8 mouse cellular contexts compared by ENCODE assay signal in the genomic region with DNA sequence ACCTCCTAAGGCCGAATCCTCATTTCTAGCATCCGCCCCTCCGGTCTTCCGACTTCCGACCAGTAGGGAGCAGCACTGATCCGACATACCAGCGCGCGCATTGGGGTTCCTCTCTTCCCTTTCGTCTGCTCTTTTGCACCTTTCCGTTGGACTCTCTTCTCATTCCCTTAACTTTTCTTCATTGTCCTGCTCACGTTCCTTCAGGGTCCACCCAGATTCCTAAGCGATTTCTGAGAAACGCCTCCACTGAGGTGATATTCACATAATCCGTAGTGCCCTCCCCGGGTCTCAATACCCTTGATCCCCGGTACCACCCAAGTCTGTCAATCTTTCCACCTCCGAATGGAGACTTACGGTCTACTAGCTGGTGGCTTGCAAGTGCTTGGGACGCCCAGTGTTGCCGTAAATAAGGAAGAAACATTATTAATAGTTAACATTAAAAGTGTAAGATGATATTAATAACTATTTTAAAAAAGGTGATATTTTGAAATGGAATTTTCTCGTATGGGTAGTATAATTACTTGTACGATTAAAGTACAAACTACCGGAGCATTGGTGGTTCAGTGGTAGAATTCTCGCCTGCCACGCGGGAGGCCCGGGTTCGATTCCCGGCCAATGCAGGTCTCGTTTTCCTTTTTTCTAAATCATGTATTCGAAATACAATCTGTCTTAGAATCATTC. TPM values are rescaled to one million over a fixed set of nuclear protein-coding genes. Genes with fewer than 3 reads are reported as not detected.
DNase-seq lines count a peak whose midpoint lies in the region; ATAC-seq lines count a peak whose summit lies in the region.

No protein-coding gene starts in this region.

- peak overlapping the region; percentile 79 for H3K4me3 ChIP-seq in hindbrain, embryonic 15.5 days

- DNase-seq in R1 (ENCODE audit: low read depth, low spot score): peak; percentile 90
- peak; percentile 86 to 91 for DNase-seq in cerebellum, postnatal 36 days
- peak; percentile 92 to 93 for DNase-seq in frontal cortex, postnatal 36 days (ENCODE audit: low spot score in 2 of 2)
- peak; percentile 82 to 89 for DNase-seq in layer of hippocampus, postnatal 36 days
- DNase-seq in lung, postnatal 25 days (ENCODE audit: low spot score): peak; percentile 91
- peak; percentile 76 for DNase-seq in retina, adult 2 months (ENCODE audit: low read depth, low spot score)
- DNase-seq in thymus, postnatal 25 days: peak; percentile 93

- peak overlapping the region; percentile 90 for H3K27ac ChIP-seq in hindbrain, embryonic 15.5 days (replicated peaks)

- peak overlapping the region; percentile 91 for H3K4me2 ChIP-seq in hindbrain, embryonic 15.5 days

- under 1% methylated on average over 32 of the region's 32 CpGs for WGBS in hindbrain, embryonic 15.5 days

- H3K27me3 ChIP-seq in hindbrain, embryonic 15.5 days: no peaks in the 10 kb centered on the region

- H3K9me3 ChIP-seq in hindbrain, embryonic 15.5 days: no peaks in the 10 kb centered on the region

- no peaks in the 10 kb centered on the region for H3K36me3 ChIP-seq in hindbrain, embryonic 15.5 days

- peaks cover 14% of the 10 kb centered on the region for H3K4me1 ChIP-seq in hindbrain, embryonic 15.5 days (replicated peaks)

- H3K9ac ChIP-seq in hindbrain, embryonic 15.5 days: peak overlapping the region; percentile 68

- peak; percentile 84 for ATAC-seq in hindbrain, embryonic 15.5 days (ENCODE audit: low FRiP score, low read depth)

RNA-seq across cellular contexts. Expression of a gene that starts 5.8 kb away (rescaled TPM):
- polyA plus RNA-seq in hindbrain, embryonic 15.5 days (2015; fragmentation: Nextera tagmentation; extraction: Ambion mirVana): not detected in 2 replicates
- total RNA-seq in layer of hippocampus, postnatal 36 days (2021): 10 to 100 TPM; 20.4 to 37.0 TPM

RNA-seq across cellular contexts. Expression of a gene that starts 6.1 kb away (rescaled TPM):
- polyA plus RNA-seq in hindbrain, embryonic 15.5 days (2015; fragmentation: Nextera tagmentation; extraction: Ambion mirVana): 6.2 and 7.8 TPM in 2 replicates
- 10 to 100 TPM; 37.8 to 44.6 TPM for total RNA-seq in layer of hippocampus, postnatal 36 days (2021)

RNA-seq across cellular contexts. Expression of a gene that starts 7.3 kb away (rescaled TPM):
- 2.5 and 3.5 TPM in 2 replicates for polyA plus RNA-seq in hindbrain, embryonic 15.5 days (2015; fragmentation: Nextera tagmentation; extraction: Ambion mirVana)
- 10 to 100 TPM; 57.9 to 69.3 TPM for total RNA-seq in layer of hippocampus, postnatal 36 days (2021)

RNA-seq across cellular contexts. Expression of a gene that starts 11.7 kb away (rescaled TPM):
- 0.51 and 1.7 TPM in 2 replicates for polyA plus RNA-seq in hindbrain, embryonic 15.5 days (2015; fragmentation: Nextera tagmentation; extraction: Ambion mirVana)
- 1 to 10 TPM; 4.3 to 6.2 TPM for total RNA-seq in layer of hippocampus, postnatal 36 days (2021)

RNA-seq across cellular contexts. Expression of a gene that starts 12.3 kb away (rescaled TPM):
- polyA plus RNA-seq in hindbrain, embryonic 15.5 days (2015; fragmentation: Nextera tagmentation; extraction: Ambion mirVana): not detected in 2 replicates
- not detected for total RNA-seq in layer of hippocampus, postnatal 36 days (2021)

Comparison
In these comparisons a context has a peak if more than half of its experiments do, and no peak if none do; other contexts are left out.
1. Peak in every context shown above with its lines: DNase-seq, ATAC-seq, H3K4me3 ChIP-seq and H3K27ac ChIP-seq.